Mouse (Mus musculus) heart, adult 8-10 months (tissue): ENCODE measurements around the gene Khdc4. TPM values are rescaled to one million over a fixed set of nuclear protein-coding genes. Genes with fewer than 3 reads are reported as not detected.

Experiments used
- DNase-seq: peaks from one replicate; pipeline ENCODE4 v3.0.0; 2022; ENCODE audit warnings: low spot score
- total RNA-seq, 4 experiments: library from RNA; stranded (reverse); gene quantifications; 2 replicates each; pipeline ENCODE4 v1.2.4; 2022

The Khdc4 gene
- total RNA-seq, 4 experiments from 2014 or later = 26.3 to 31.5 (median 27.8) TPM

GRCm38 (mm10) chr3:88719098-88719497 is 33.5 kb downstream of the Khdc4 start:
- DNase-seq = peak; percentile 81

GRCm38 (mm10) chr3:88736556-88736955 is 51.0 kb downstream of the Khdc4 start:
- DNase-seq = no peak

GRCm38 (mm10) chr3:88738641-88739040 is 53.0 kb downstream of the Khdc4 start:
- peak; percentile 66 for DNase-seq

- DNase-seq = no peak
Observed at GRCm38 (mm10) chr3:88740147-88740546, 54.5 kb downstream of the Khdc4 start.

- DNase-seq = no peak
Observed at GRCm38 (mm10) chr3:88745534-88745933, 59.9 kb downstream of the Khdc4 start.

- no peak for DNase-seq
Observed at GRCm38 (mm10) chr3:88746139-88746870, 60.7 kb downstream of the Khdc4 start.

- DNase-seq = no peak
Observed at GRCm38 (mm10) chr3:88746871-88747231, 61.2 kb downstream of the Khdc4 start.

- no peak for DNase-seq
Observed at GRCm38 (mm10) chr3:88754283-88754682, 68.7 kb downstream of the Khdc4 start.

- no peak for DNase-seq
Observed at GRCm38 (mm10) chr3:88755541-88755940, 69.9 kb downstream of the Khdc4 start.

GRCm38 (mm10) chr3:88756276-88756675 is 70.7 kb downstream of the Khdc4 start:
- no peak for DNase-seq

GRCm38 (mm10) chr3:88758045-88758500 is 72.5 kb downstream of the Khdc4 start:
- peak; percentile 74 for DNase-seq

- no peak for DNase-seq
Observed at GRCm38 (mm10) chr3:88761619-88762018, 76.0 kb downstream of the Khdc4 start.

- no peak for DNase-seq
Observed at GRCm38 (mm10) chr3:88762401-88762831, 76.8 kb downstream of the Khdc4 start.

Other genes starting within 250 kb of the Khdc4 start
- gene Sema4a, start 224.6 kb upstream of the Khdc4 start, total RNA-seq = 1 to 10 TPM; 2.6 to 4.7 (median 3.8) TPM
- gene Lmna, start 175.8 kb upstream of the Khdc4 start, total RNA-seq = 100 to 1,000 TPM; 112 to 127 (median 118) TPM
- gene Mex3a, start 153.4 kb upstream of the Khdc4 start, total RNA-seq = under 1 TPM; 0.28 to 0.44 (median 0.33) TPM
- not detected for gene Rab25, start 137.5 kb upstream of the Khdc4 start, total RNA-seq
- gene Lamtor2, start 132.7 kb upstream of the Khdc4 start, total RNA-seq = 100 to 1,000 TPM; 104 to 116 (median 107) TPM
- gene Ubqln4, start 132.0 kb upstream of the Khdc4 start, total RNA-seq = 10 to 100 TPM; 68.8 to 90.5 (median 77.6) TPM
- gene Ssr2, start 109.9 kb upstream of the Khdc4 start, total RNA-seq = 10 to 100 TPM; 60.4 to 67.0 (median 64.4) TPM
- 10 to 100 TPM; 38.8 to 45.9 (median 41.4) TPM for gene Arhgef2, start 79.8 kb upstream of the Khdc4 start, total RNA-seq
- under 1 TPM in 1 of 4 experiments, not detected in 3; 0.23 TPM for gene Rxfp4, start 32.7 kb upstream of the Khdc4 start, total RNA-seq
- 10 to 100 TPM; 61.8 to 76.1 (median 67.9) TPM for gene Rit1, start 31.0 kb downstream of the Khdc4 start, total RNA-seq
- 1 to 10 TPM; 6.4 to 9.0 (median 7.7) TPM for gene Syt11, start 89.4 kb downstream of the Khdc4 start, total RNA-seq
- gene Gon4l, start 149.4 kb downstream of the Khdc4 start, total RNA-seq = 10 to 100 TPM; 19.6 to 20.3 (median 19.9) TPM
- 10 to 100 TPM; 12.1 to 15.6 (median 12.9) TPM for gene Msto1, start 228.2 kb downstream of the Khdc4 start, total RNA-seq